ENCODE assay signal across 11 mouse cellular contexts in the genomic region with DNA sequence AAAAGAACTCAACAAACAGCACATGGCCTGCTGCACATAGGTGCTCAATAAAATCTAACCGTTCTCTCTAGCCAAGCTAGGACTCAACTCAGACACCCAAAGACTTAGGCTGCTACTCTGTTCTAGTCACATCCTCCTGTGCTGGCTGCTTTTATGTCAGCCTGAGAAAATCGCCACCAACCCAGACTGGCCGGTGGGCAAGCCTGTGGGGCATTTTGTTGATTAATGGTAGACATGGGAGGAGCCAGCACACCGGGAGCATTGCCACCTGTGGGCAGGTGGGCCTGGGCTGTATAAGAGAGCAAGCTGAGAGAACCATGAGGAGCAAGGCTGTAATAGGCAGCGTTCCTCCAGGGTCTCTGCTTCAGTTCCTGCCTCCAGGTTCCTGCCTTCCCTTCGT. TPM values are rescaled to one million over a fixed set of nuclear protein-coding genes. Genes with fewer than 3 reads are reported as not detected.
DNase-seq lines count a peak whose midpoint lies in the region; ATAC-seq and TF ChIP-seq lines count a peak whose summit lies in the region.
"Had no signal": no experiment of that assay in that cellular context is flagged by ENCODE, and none has a peak within 500 bp of the region (broad histone marks: within the 10 kb centered on the region; RNA-seq: fewer than 3 reads in every experiment).

No protein-coding gene starts in this region.

- H3K36me3 ChIP-seq in heart, embryonic 10.5 days: peaks cover 31% of the 10 kb centered on the region
- H3K36me3 ChIP-seq in lung, postnatal 0 days (ENCODE audit: insufficient read depth, low read length): no peaks in the 10 kb centered on the region
- H3K36me3 ChIP-seq in intestine, embryonic 16.5 days (ENCODE audit: control insufficient read depth, insufficient read depth, low read length): no peaks in the 10 kb centered on the region; the same call in 1 of the 2 replicates
- no peaks in the 10 kb centered on the region for H3K36me3 ChIP-seq in stomach, embryonic 15.5 days

- no peak for TF ChIP-seq CTCF in lung, postnatal 0 days (IDR thresholded peaks at IDR 0.05)

- H3K4me2 ChIP-seq in lung, postnatal 0 days (replicated peaks; ENCODE audit: low read depth, low read length): peak overlapping the region; percentile 11; the same call in 1 of the 2 replicates
- H3K4me2 ChIP-seq in intestine, embryonic 16.5 days (ENCODE audit: low read depth, low read length): peak overlapping the region; percentile 16; the same call in 1 of the 2 replicates
- H3K4me2 ChIP-seq in stomach, embryonic 15.5 days: peak overlapping the region; percentile 23; the same call in 1 of the 2 replicates

- DNase-seq in heart, embryonic 10.5 days (ENCODE audit: low spot score): no peak
- DNase-seq in heart, postnatal 25 days (ENCODE audit: low spot score): no peak
- no peak for DNase-seq in lung, postnatal 0 days (ENCODE audit: low spot score)
- no peak for DNase-seq in lung, postnatal 36 days
- DNase-seq in testis, postnatal 14 days (ENCODE audit: low spot score): no peak
- DNase-seq: heart, postnatal 36 days; retina, postnatal 1 day had no signal

- no peak for TF ChIP-seq EP300 in lung, postnatal 0 days (IDR thresholded peaks at IDR 0.05)

- no peak overlapping the region for H3K9ac ChIP-seq in lung, postnatal 0 days (replicated peaks; ENCODE audit: low read depth)
- peak overlapping the region; percentile 4; the same call in 1 of the 2 replicates for H3K9ac ChIP-seq in intestine, embryonic 16.5 days (ENCODE audit: low read depth, low read length)
- no peak overlapping the region for H3K9ac ChIP-seq in stomach, embryonic 15.5 days

- H3K27me3 ChIP-seq in heart, embryonic 10.5 days (ENCODE audit: insufficient read depth, poor library complexity, severe bottlenecking): no peaks in the 10 kb centered on the region
- no peaks in the 10 kb centered on the region for H3K27me3 ChIP-seq in lung, postnatal 0 days (replicated peaks; ENCODE audit: insufficient read depth, low read length)
- no peaks in the 10 kb centered on the region for H3K27me3 ChIP-seq in intestine, embryonic 16.5 days (replicated peaks; ENCODE audit: control insufficient read depth, insufficient read depth, low read length)
- H3K27me3 ChIP-seq in stomach, embryonic 15.5 days (replicated peaks): no peaks in the 10 kb centered on the region

- H3K4me3 ChIP-seq in heart, embryonic 10.5 days: 0 out of 2 replicates have a peak overlapping the region, but pooled peaks have one; percentile 8
- H3K4me3 ChIP-seq in lung, postnatal 0 days (ENCODE audit: low read depth, low read length): no peak overlapping the region
- no peak overlapping the region for H3K4me3 ChIP-seq in intestine, embryonic 16.5 days (ENCODE audit: low read length)
- no peak overlapping the region for H3K4me3 ChIP-seq in stomach, embryonic 15.5 days (replicated peaks)

- intact Hi-C loops in heart, postnatal 25 days (cut with DNase I): no loop called here

- H3K9me3 ChIP-seq in heart, embryonic 10.5 days: no peaks in the 10 kb centered on the region
- H3K9me3 ChIP-seq in lung, postnatal 0 days (ENCODE audit: low read length): no peaks in the 10 kb centered on the region
- H3K9me3 ChIP-seq in intestine, embryonic 16.5 days (ENCODE audit: control insufficient read depth, low read length): no peaks in the 10 kb centered on the region
- H3K9me3 ChIP-seq in stomach, embryonic 15.5 days: no peaks in the 10 kb centered on the region

- H3K27ac ChIP-seq in heart, embryonic 10.5 days: peak overlapping the region; percentile 94
- H3K27ac ChIP-seq in lung, postnatal 0 days (ENCODE audit: low read length): peak overlapping the region; percentile 97
- H3K27ac ChIP-seq in intestine, embryonic 16.5 days (ENCODE audit: low read length): peak overlapping the region; percentile 88
- H3K27ac ChIP-seq in stomach, embryonic 15.5 days: peak overlapping the region; percentile 89

- H3K4me1 ChIP-seq in heart, embryonic 10.5 days: peaks cover 82% of the 10 kb centered on the region
- H3K4me1 ChIP-seq in lung, postnatal 0 days (ENCODE audit: insufficient read depth, low read depth, low read length): peaks cover 73% of the 10 kb centered on the region
- H3K4me1 ChIP-seq in intestine, embryonic 16.5 days (ENCODE audit: control insufficient read depth, insufficient read depth, low read length): peaks cover 89% of the 10 kb centered on the region
- peaks cover 82% of the 10 kb centered on the region for H3K4me1 ChIP-seq in stomach, embryonic 15.5 days

- ATAC-seq in lung, postnatal 0 days: no peak
- ATAC-seq in intestine, embryonic 16.5 days: peak; percentile 1; the same call in 1 of the 2 replicates
- ATAC-seq in stomach, embryonic 15.5 days (ENCODE audit: insufficient read depth, low FRiP score, low read depth): no peak
- no peak for ATAC-seq in megakaryocyte progenitor cell, adult 5-6 weeks (replicated peaks; ENCODE audit: poor library complexity)
- ATAC-seq: forebrain, embryonic 16.5 days had no signal

- 84% methylated on average over 6 of the region's 6 CpGs for WGBS in heart, embryonic 10.5 days
- WGBS in lung, postnatal 0 days: 65% methylated on average over 6 of the region's 6 CpGs
- 60% methylated on average over 6 of the region's 6 CpGs for WGBS in intestine, embryonic 16.5 days
- WGBS in stomach, embryonic 15.5 days: 59% methylated on average over 6 of the region's 6 CpGs

RNA-seq across cellular contexts. Expression of a gene that starts 8.2 kb away (rescaled TPM):
- polyA plus RNA-seq in heart, embryonic 10.5 days (2016; fragmentation: Nextera tagmentation; extraction: Ambion mirVana): 34.5 and 37.5 TPM in 2 replicates
- 100 to 1,000 TPM; 122 to 124 TPM for total RNA-seq in heart, postnatal 25 days (2021)
- 59.3 and 67.3 TPM in 2 replicates for polyA plus RNA-seq in lung, postnatal 0 days (2015; fragmentation: Nextera tagmentation; extraction: Ambion mirVana)
- 39.1 and 43.8 TPM in 2 replicates for polyA plus RNA-seq in intestine, embryonic 16.5 days (2015; fragmentation: Nextera tagmentation; extraction: Ambion mirVana)
- polyA plus RNA-seq in stomach, embryonic 15.5 days (2015; fragmentation: Nextera tagmentation; extraction: Ambion mirVana): 57.0 TPM in 2 replicates
- 167 and 191 TPM in 2 replicates for total RNA-seq in megakaryocyte progenitor cell, adult 5-6 weeks (2015)
- total RNA-seq in megakaryocyte progenitor cell, adult 5-6 weeks (2017): 238 and 338 TPM in 2 replicates
